Comparison of ENCODE assay signal across 10 mouse cellular contexts in the genomic region with DNA sequence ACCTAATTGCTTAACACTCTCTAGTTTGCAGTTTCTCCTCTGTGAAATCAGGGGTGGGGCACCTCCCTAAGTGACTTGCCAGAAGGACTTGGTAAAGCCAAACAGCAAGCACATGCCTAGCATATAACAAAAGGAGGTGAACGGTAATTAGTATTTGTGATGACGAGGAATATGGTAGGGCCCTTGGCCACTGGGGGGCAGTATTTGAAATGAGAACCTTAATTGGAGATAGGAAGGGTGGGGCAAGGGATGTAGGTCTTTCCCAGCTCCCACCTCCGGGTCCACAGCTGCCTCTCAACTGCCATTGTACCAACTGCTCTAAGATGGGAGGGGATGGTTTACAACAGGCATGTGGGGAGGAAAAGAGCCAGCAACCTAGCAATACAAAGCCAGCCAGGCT. TPM values are rescaled to one million over a fixed set of nuclear protein-coding genes. Genes with fewer than 3 reads are reported as not detected.
DNase-seq lines count a peak whose midpoint lies in the region; ATAC-seq and TF ChIP-seq lines count a peak whose summit lies in the region.
"Had no signal": no experiment of that assay in that cellular context is flagged by ENCODE, and none has a peak within 500 bp of the region (broad histone marks: within the 10 kb centered on the region; RNA-seq: fewer than 3 reads in every experiment).

No protein-coding gene starts in this region.

- no peaks in the 10 kb centered on the region for H3K9me3 ChIP-seq in heart, embryonic 12.5 days (replicated peaks)
- H3K9me3 ChIP-seq: embryonic facial prominence, embryonic 13.5 days had no signal

- 33% methylated on average over 3 of the region's 3 CpGs for WGBS in heart, embryonic 12.5 days

- no peaks in the 10 kb centered on the region for H3K36me3 ChIP-seq in heart, embryonic 12.5 days
- H3K36me3 ChIP-seq: embryonic facial prominence, embryonic 13.5 days had no signal

- TF ChIP-seq CTCF in layer of hippocampus, adult 2 months (conservative IDR thresholded peaks at IDR 0.05) = peak; percentile 79

- ATAC-seq in heart, embryonic 12.5 days (ENCODE audit: insufficient number of reproducible peaks, low FRiP score) = no peak
- ATAC-seq in megakaryocyte-erythroid progenitor cell, adult 5-6 weeks (replicated peaks; ENCODE audit: low FRiP score, low TSS enrichment, poor library complexity, severe bottlenecking) = peak; percentile 70; the same call in 1 of the 2 replicates

- H3K4me2 ChIP-seq in heart, embryonic 12.5 days = peak overlapping the region; percentile 25; the same call in 1 of the 2 replicates
- H3K4me2 ChIP-seq: embryonic facial prominence, embryonic 13.5 days had no signal

- peak overlapping the region; percentile 41; the same call in 1 of the 2 replicates for H3K27ac ChIP-seq in heart, embryonic 12.5 days (ENCODE audit: poor library complexity, severe bottlenecking)
- no peak overlapping the region for H3K27ac ChIP-seq in layer of hippocampus, adult 2 months
- H3K27ac ChIP-seq: embryonic facial prominence, embryonic 13.5 days; macrophage had no signal

- H3K4me3 ChIP-seq in heart, embryonic 12.5 days = no peak overlapping the region
- no peak overlapping the region for H3K4me3 ChIP-seq in layer of hippocampus, adult 2 months
- H3K4me3 ChIP-seq: embryonic facial prominence, embryonic 13.5 days had no signal

- DNase-seq in left cerebral cortex, adult 18-20 months (ENCODE audit: low spot score in 2 of 2) = peak; percentile 36 to 58
- no peak for DNase-seq in left cerebral cortex, adult 11 months (ENCODE audit: low spot score)
- DNase-seq in Muller cell, postnatal 12 days (ENCODE audit: inconsistent ontology term) = peak; percentile 62
- peak; percentile 22 for DNase-seq in cerebellum, adult 9-11 months
- peak; percentile 19 to 53 for DNase-seq in layer of hippocampus, adult 2 months (ENCODE audit: low spot score in 2 of 2)
- DNase-seq in urinary bladder, postnatal 36 days (ENCODE audit: low spot score in 2 of 2) = peak; percentile 45 to 48

- no peak overlapping the region for H3K9ac ChIP-seq in heart, embryonic 12.5 days
- H3K9ac ChIP-seq: embryonic facial prominence, embryonic 13.5 days had no signal

- peaks cover 41% of the 10 kb centered on the region for H3K4me1 ChIP-seq in heart, embryonic 12.5 days (replicated peaks)
- H3K4me1 ChIP-seq: embryonic facial prominence, embryonic 13.5 days had no signal

- peaks cover 22% of the 10 kb centered on the region; the same call in 1 of the 2 replicates for H3K27me3 ChIP-seq in heart, embryonic 12.5 days (replicated peaks)
- H3K27me3 ChIP-seq: embryonic facial prominence, embryonic 13.5 days had no signal

RNA-seq across cellular contexts. Expression of a gene that starts 2.5 kb away (rescaled TPM):
- under 1 TPM; 0.07 to 0.28 TPM for total RNA-seq in left cerebral cortex, adult 18-20 months (2021)
- 14.4 and 14.5 TPM in 2 replicates for polyA plus RNA-seq in heart, embryonic 12.5 days (2016; fragmentation: Nextera tagmentation; extraction: Ambion mirVana)
- total RNA-seq in layer of hippocampus, adult 2 months (2021) = 1 to 10 TPM; 1.4 to 1.9 TPM
- not detected in 2 replicates for total RNA-seq in megakaryocyte-erythroid progenitor cell, adult 5-6 weeks (2014; fragmentation: Nextera tagmentation)
- not detected in 2 replicates for total RNA-seq in megakaryocyte-erythroid progenitor cell, adult 5-6 weeks (2017)
- polyA plus RNA-seq: macrophage had no signal

RNA-seq across cellular contexts. Expression of a gene that starts 42.2 kb away (rescaled TPM):
- not detected for total RNA-seq in left cerebral cortex, adult 18-20 months (2021)
- polyA plus RNA-seq in heart, embryonic 12.5 days (2016; fragmentation: Nextera tagmentation; extraction: Ambion mirVana) = 0.28 TPM in 1 of 2 replicates, not detected in the other
- total RNA-seq in layer of hippocampus, adult 2 months (2021) = not detected
- not detected in 2 replicates for total RNA-seq in megakaryocyte-erythroid progenitor cell, adult 5-6 weeks (2014; fragmentation: Nextera tagmentation)
- not detected in 2 replicates for total RNA-seq in megakaryocyte-erythroid progenitor cell, adult 5-6 weeks (2017)
- polyA plus RNA-seq: embryonic facial prominence, embryonic 13.5 days; macrophage had no signal
